Mouse (Mus musculus): ENCODE results near the gene Bms1. TPM values are rescaled to one million over a fixed set of nuclear protein-coding genes. Genes with fewer than 3 reads are reported as not detected.

The Bms1 gene
- total and polyA plus RNA-seq, 2 experiments from 2014 or later: 14.0 to 28.9 TPM

DNA sequence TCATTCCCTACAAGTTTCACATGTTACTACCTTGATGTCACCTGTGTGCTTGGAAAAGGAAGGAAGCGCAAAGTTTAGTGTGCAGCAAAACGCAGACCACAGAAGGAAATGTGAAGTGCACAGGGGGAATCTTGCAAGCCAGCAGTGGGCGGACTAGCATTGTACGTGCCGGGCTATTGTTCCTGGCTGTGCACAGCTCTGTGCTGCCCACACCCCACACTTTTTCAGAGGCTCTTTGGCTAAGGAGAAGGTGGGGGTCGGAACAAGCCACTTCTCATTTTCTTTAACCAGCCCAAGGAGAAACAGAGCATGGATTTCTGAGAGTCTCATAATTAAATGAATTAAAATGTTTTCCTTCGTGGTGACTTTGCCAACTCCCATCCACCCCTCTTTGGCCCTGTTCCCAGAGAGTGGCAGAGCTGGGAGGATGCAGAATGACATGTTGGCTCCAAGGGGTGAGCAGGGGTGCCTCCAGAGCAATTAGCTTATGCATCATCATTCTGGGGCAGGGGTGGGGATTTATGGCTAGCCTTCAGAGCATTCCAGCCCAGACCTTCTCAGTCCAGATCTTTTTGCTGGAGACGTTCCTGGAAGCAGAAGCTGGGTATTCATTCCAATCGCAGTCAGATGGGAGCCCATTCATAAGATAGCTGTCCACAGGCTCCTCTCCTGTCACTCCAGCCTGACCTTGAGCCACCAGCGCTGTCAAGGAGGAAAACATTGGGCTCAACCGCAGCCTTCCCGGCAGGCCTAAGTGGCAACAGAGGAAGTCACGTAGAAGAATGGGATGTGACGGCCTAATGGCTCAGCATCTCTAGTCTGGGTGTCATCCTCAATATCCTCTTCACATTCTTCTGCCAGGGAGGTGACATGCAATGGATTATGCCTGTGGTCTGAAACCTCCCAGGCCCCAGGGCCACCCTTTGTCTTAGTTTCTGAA lies 82.5 kb downstream of the Bms1 start:
- Histone ChIP-seq H3K36me3 (ENCODE audit: insufficient read depth, low read length) (no peaks in the 10 kb centered on the region), H3K4me3 (ENCODE audit: low read depth, low read length) (no peak overlapping the region), H3K4me2 (ENCODE audit: low read depth, low read length, poor library complexity, severe bottlenecking) (no peak overlapping the region), H3K9me3 (ENCODE audit: low read length) (no peaks in the 10 kb centered on the region), H3K27ac (ENCODE audit: low read depth, low read length) (no peak overlapping the region), H3K9ac (replicated peaks; ENCODE audit: low read length, poor library complexity, severe bottlenecking) (no peak overlapping the region), H3K4me1 (ENCODE audit: insufficient read depth, low read length) (no peaks in the 10 kb centered on the region), H3K27me3 (ENCODE audit: insufficient read depth, low read length) (no peaks in the 10 kb centered on the region)
- ATAC-seq (ENCODE audit: low FRiP score) (no peak), DNase-seq (ENCODE audit: low spot score) (peak; percentile 70)
- no peak for TF ChIP-seq CTCF (IDR thresholded peaks at IDR 0.05)
- WGBS: 64% methylated on average over 14 of the region's 14 CpGs

- DNase-seq (ENCODE audit: low spot score) (peak; percentile 36), ATAC-seq (ENCODE audit: low FRiP score) (no peak)
- 57% methylated on average over 5 of the region's 5 CpGs for WGBS
- Histone ChIP-seq H3K27ac (ENCODE audit: low read depth, low read length) (no peak overlapping the region), H3K9me3 (ENCODE audit: low read length) (no peaks in the 10 kb centered on the region), H3K4me3 (ENCODE audit: low read depth, low read length) (no peak overlapping the region), H3K36me3 (ENCODE audit: insufficient read depth, low read length) (no peaks in the 10 kb centered on the region), H3K9ac (replicated peaks; ENCODE audit: low read length, poor library complexity, severe bottlenecking) (no peak overlapping the region), H3K4me1 (ENCODE audit: insufficient read depth, low read length) (no peaks in the 10 kb centered on the region), H3K4me2 (ENCODE audit: low read depth, low read length, poor library complexity, severe bottlenecking) (no peak overlapping the region), H3K27me3 (ENCODE audit: insufficient read depth, low read length) (no peaks in the 10 kb centered on the region)
- no peak for TF ChIP-seq CTCF (IDR thresholded peaks at IDR 0.05)
Measured at GRCm38 (mm10) chr6:118335934-118336450, 83.3 kb downstream of the Bms1 start.

DNA sequence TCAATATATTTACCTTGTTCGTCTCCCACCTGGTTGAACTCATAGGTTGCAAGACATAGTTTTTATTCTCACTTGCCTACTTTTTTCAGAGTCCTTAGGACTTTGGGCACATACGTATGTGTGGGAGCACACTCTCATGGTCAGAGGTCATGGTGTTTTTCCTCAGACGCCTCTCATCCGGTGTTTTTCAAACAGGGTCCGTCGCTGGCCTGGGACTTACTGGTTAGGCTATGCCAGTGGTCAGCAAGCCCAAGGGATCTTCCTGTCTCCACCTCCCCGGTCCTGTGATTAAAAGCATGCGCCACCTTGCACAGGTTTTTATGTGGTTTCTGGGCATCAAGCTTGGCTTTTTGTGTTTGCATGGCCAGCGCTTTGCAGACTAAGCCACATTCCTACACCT lies 85.4 kb downstream of the Bms1 start:
- Histone ChIP-seq H3K9ac (replicated peaks; ENCODE audit: low read length, poor library complexity, severe bottlenecking) (no peak overlapping the region), H3K9me3 (ENCODE audit: low read length) (no peaks in the 10 kb centered on the region), H3K4me2 (ENCODE audit: low read depth, low read length, poor library complexity, severe bottlenecking) (no peak overlapping the region), H3K4me1 (ENCODE audit: insufficient read depth, low read length) (no peaks in the 10 kb centered on the region), H3K27me3 (ENCODE audit: insufficient read depth, low read length) (no peaks in the 10 kb centered on the region), H3K4me3 (ENCODE audit: low read depth, low read length) (no peak overlapping the region), H3K27ac (ENCODE audit: low read depth, low read length) (no peak overlapping the region), H3K36me3 (ENCODE audit: insufficient read depth, low read length) (no peaks in the 10 kb centered on the region)
- WGBS: 87% methylated on average over 9 of the region's 9 CpGs
- no peak for ATAC-seq (ENCODE audit: low FRiP score)
- no peak for TF ChIP-seq CTCF (IDR thresholded peaks at IDR 0.05)
- DNase-seq (ENCODE audit: low spot score): no peak

Small RNA genes lying within 50 kb of the gene (microRNA-seq; reads per million reads assigned to microRNA genes)
- not detected for gene Gm25953 (ENCODE audit: borderline number of aligned reads)

Other genes with a start within 250 kb of the Bms1 start
- gene Ret, start 221.8 kb downstream of the Bms1 start, total RNA-seq (2014; rRNA removed): 24.6 and 27.1 TPM in 2 replicates
- 7.1 and 8.5 TPM in 2 replicates for gene Ret, start 221.8 kb downstream of the Bms1 start, polyA plus RNA-seq (2015; fragmentation: Nextera tagmentation; extraction: Ambion mirVana)
- gene Zfp248, start 36.1 kb upstream of the Bms1 start, total RNA-seq (2014; rRNA removed): 9.5 and 11.8 TPM in 2 replicates
- gene Zfp248, start 36.1 kb upstream of the Bms1 start, polyA plus RNA-seq (2015; fragmentation: Nextera tagmentation; extraction: Ambion mirVana): 11.2 and 11.5 TPM in 2 replicates
- 20.7 and 21.7 TPM in 2 replicates for gene Zfp9, start 59.8 kb upstream of the Bms1 start, total RNA-seq (2014; rRNA removed)
- gene Zfp9, start 59.8 kb upstream of the Bms1 start, polyA plus RNA-seq (2015; fragmentation: Nextera tagmentation; extraction: Ambion mirVana): 7.6 and 9.8 TPM in 2 replicates
- 7.7 and 8.2 TPM in 2 replicates for gene Ankrd26, start 142.8 kb upstream of the Bms1 start, total RNA-seq (2014; rRNA removed)
- 13.2 and 15.3 TPM in 2 replicates for gene Ankrd26, start 142.8 kb upstream of the Bms1 start, polyA plus RNA-seq (2015; fragmentation: Nextera tagmentation; extraction: Ambion mirVana)